Mouse (Mus musculus) kidney, adult 8-10 months (tissue): ENCODE measurements at regions not wholly inside any gene's neighbourhood (a gene's known extent, or its start where the extent isn't known, plus 50 kb on each side); places are given as distances from the start of the nearest gene placed in this dataset.
"Not testable (repeated sequence)": the region's sequence is repeated elsewhere in the genome, so short reads cannot be mapped to it uniquely, and the experiment has no call there.

Experiments used
- DNase-seq, 2 experiments: peaks; one replicate each; pipeline ENCODE4 v3.0.0; 2022

DNA sequence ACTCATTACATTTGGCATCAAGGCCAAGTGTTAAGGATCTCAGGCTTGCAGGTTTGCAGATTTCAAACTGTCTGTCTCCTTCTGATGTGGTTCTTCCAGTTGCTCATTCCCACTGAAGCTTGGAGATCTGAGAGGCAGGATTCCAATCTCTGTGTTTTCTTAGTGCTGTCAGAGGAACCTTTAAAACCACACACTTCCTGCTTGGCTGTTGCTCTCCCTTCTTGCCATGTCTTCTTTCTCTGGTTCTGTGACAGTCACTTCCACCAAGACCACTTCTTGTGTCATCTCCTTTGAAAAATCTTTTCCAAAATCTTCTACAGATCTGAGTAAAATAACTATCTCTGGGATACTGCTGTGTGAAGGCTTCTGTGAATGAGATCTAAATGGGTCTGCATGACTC is 117.3 kb downstream of the Gm5426 start:
- no peak for DNase-seq

GRCm38 (mm10) chr10:96254250-96254862 is 118.0 kb downstream of the Gm5426 start:
- no peak for DNase-seq

GRCm38 (mm10) chr10:96257935-96258334 is 121.5 kb downstream of the Gm5426 start:
- DNase-seq = peak; percentile 22 to 24

DNA sequence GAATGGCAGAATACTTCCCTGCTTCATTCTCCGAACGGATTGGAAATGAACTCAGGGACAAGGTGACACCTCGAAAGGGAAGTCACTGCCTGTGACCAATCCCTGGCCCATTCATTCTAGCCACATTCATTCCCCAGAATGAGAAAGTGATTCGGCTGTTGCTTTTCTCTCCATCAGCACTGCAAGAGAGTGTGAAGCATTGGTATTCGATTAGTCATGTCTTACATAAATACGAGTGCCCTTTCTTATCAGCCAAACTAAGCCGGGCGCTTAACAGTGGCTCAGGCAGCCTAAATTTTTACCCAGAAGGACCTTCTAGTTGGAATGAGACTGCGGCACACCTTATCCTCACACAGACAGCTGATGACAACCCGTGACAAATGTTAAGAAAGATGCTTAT is 122.8 kb downstream of the Gm5426 start:
- no peak for DNase-seq

GRCm38 (mm10) chr10:96259648-96260047 is 123.2 kb downstream of the Gm5426 start:
- DNase-seq = no peak

DNA sequence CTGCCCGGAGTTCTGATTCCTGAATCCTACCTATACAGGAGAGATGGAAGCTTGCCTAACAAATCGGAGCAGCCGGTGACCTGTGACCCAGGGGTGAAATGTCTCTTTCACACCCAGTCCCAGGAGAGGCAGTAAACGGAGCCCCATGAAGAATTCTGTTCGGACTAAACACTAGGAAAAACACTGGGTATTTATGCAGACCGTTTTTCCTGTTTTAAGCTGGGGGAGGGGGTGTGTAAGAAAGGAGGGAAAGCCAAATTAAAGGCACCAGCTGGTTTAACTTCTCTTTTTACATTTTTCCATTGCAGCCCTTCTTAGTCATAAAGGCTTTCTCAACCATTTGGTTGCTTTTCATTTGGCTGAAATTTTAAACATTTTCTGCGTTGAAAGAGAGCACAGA is 127.1 kb downstream of the Gm5426 start:
- peak; percentile 10 to 12 for DNase-seq

DNA sequence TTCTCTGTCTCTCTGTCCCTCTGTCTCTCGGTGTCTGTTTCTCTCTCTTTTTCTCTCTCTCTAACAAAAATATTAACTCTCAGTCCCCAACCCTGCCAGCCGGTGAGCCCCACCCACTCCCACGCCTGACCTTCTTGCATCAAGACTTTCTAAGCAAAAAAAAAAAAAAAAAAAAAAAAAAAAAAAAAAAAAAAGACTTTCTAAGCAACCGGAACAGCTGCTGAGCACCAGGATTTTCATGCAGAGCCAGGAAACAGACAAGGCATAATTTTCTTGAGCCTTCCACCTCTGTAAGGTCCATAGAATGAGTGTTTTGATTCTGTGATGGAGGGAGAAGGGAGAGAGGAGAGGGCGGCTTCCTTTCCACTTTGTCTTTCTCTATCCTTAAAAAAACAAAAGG is 128.0 kb downstream of the Gm5426 start:
- DNase-seq = no peak

GRCm38 (mm10) chr10:96264866-96265265 is 128.5 kb downstream of the Gm5426 start:
- no peak for DNase-seq

DNA sequence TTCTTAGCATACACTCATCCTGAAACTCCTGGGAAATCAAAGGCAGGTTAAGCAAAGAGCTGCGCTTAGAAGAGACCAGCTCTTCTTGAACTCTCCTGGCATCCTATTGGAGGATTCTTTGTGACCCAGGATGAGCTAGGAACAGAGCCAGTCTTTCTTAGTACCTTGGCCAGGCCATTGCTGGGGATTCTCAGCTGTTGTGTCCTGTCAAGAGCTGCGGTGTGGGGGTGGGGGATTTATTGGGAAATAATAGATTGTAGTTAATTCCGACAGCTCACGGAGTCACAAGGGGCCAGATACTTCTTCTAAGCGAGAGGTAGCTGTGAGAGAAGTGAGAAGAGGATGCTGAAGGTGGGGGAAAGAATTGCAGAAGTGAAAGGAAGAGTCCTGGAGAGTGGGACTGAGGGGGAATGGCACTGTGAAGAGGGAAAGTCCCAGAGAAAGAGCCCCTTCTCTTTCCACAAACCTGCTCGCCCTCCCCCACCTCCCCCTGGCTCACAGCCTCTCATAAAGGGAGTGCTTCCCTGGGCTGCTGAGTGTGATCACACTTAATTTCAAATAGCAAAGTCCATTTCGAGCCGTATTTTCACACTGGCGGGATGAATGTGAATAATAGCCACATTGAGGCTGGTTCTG is 129.8 kb downstream of the Gm5426 start:
- no peak for DNase-seq

GRCm38 (mm10) chr10:96267603-96268002 is 131.2 kb downstream of the Gm5426 start:
- DNase-seq = no peak

DNA sequence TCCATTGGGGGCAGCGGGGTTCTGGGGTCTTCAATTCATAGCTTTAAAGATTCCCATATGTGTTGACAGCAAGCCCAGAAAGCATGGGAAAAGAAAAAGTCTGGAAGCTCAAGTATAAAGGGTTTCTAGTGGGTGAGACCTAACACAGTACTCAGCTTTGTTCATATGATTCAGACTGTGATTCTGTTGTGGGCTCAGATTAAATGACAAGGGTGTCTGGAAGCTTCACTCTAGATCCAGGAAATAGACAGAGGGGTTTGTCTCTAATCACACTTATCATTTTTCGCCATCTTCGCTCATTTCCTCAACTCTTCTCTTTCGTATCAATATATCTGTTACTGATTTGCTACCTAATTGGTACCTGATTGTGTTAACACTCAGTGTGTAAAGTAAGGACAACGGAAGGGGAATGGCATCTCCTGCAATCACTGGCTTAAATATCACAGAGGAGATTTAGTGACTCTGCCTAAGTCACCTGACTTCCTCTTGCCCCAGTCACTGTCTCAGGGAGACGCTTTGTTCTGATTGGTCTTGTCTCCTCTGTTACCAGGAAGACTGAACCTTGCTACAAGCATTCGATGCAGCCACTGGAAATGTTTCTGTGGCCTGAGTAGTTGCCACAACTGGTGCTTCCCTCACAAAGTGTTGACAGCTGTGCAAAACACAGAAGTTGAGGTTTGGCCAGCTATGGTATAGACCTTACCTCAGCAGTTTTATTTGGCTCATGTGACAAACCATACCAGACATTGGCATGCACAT is 137.4 kb downstream of the Gm5426 start:
- peak in 1 of 2 experiments; percentile 8 for DNase-seq

DNA sequence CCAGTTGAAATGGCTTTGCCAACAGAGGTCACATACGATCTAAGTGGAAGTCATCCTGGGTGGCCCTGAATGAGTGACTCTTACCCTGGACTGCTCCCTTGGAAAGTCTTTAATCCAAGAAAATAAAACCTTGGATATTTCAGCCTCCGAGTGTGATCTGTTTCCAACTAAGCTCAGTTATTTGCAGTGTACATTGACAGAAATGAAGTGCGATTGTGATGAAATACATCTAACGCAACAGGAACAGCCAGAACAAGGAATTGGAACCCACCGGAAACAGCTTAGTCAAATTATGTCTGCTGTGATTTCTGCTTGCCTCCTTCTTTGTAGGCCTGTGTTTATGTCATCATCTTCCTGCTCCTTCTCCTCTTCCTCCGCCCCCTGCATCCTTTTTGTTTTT is 143.7 kb downstream of the Gm5426 start:
- DNase-seq = no peak

- no peak for DNase-seq
Observed at GRCm38 (mm10) chr10:96285407-96286093, 149.1 kb downstream of the Gm5426 start.

- no peak for DNase-seq
Observed at GRCm38 (mm10) chr10:96286094-96286485, 149.7 kb downstream of the Gm5426 start.

GRCm38 (mm10) chr10:96289005-96289404 is 152.6 kb downstream of the Gm5426 start:
- not testable (repeated sequence) for DNase-seq

DNA sequence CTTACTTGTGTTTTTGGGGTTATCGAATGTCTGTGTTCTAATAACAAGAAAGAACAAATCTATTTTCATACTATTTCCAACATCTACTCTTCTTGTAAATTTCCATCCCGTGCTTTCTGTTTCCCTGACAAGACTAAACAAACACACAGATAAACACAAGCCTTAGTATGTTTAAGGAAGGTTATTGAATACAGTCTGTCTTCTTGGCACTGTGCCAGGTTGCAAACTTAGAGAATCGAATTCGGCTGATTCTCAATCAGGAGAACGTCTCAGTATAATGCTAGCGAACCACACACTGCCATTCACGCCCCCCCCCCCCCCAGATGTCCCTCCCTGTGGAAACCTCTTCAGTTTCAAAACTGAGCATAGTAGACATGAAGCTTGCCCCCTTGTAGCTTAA is 157.2 kb downstream of the Gm5426 start:
- DNase-seq = no peak

DNA sequence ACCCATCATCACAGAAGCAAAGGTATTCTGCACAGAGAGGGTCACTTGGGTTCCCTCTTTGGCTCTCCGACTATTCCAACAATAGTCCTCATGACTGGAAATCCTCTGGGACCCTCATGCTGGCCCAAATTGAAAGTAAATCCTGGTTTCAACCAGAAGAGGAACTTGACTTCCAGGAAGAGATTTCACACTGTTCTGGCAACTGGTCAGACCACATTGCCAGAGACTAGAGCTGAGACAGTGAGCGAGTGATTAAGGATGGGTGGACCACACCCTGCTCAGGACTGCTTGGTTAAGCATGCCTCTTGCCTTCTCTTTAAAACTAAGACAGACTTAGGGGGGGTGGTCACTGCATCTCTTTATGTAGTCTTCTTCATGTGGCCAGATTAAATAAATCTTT is 158.3 kb downstream of the Gm5426 start:
- DNase-seq = peak; percentile 30 to 55

DNA sequence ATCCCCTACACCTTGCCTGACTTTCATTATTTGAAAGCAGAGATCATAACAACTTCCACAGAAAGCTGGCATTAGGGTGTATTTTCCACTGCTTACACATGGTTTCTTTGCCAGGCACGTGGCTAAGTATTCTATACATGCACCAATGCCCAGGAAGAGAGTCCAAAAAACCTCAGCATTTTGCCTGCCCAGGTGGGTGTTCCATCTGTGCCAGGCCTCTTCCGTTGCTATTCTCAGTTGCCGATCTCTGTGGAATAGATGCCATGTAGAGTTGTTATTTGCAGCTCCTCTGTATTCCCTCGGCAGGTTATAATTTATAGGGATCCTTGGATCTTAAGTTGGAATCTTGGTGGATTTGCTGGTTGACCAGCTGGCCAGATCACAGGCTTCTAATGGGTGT is 161.3 kb downstream of the Gm5426 start:
- DNase-seq = no peak

DNA sequence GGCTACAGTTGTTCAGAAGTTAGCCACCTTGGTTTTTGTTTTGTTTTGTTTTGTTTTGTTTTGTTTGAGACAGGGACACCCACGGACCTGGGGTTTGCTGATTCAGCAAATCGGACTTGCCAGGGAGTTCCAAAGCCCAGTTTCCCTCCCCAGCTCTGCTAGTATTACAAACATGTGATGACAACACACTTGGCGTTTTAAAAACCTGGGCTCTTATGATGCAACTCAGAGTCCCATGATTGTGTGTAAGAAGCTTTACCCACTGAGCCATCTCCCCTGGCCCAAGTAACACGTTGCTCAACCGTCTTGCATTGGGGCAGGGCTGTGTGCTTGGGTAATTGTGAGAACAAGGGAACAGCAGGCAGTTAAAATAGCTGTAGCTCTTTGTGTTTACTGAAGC is 162.2 kb downstream of the Gm5426 start:
- no peak for DNase-seq

GRCm38 (mm10) chr10:96305701-96306100 is 169.3 kb downstream of the Gm5426 start:
- no peak for DNase-seq

GRCm38 (mm10) chr10:96308713-96309445 is 172.5 kb downstream of the Gm5426 start:
- no peak for DNase-seq

DNA sequence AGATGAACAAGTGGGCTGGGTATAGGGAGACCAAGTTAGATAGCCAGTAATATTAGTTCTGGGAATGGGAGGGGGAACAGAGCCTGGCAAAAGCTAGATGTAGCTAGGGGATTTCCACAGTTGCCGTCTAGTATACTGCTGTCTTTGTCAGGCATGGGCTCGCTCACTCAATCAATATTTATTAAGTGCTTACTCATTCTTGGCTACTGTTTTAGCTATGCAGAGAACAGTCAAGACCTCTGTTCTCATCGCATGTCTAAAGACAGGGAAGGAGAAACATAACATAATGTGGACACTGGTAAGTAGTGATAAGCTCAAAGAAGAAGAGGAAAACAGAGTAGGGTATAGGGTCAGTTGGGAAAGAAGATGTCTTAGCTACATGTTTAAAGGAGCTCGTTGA is 173.4 kb downstream of the Gm5426 start:
- DNase-seq = no peak

- DNase-seq = no peak
Observed at GRCm38 (mm10) chr10:96325297-96325696, 188.9 kb downstream of the Gm5426 start.
